Mouse (Mus musculus): Measurements from ENCODE around the gene Ubl3.

Gene Ubl3

DNA sequence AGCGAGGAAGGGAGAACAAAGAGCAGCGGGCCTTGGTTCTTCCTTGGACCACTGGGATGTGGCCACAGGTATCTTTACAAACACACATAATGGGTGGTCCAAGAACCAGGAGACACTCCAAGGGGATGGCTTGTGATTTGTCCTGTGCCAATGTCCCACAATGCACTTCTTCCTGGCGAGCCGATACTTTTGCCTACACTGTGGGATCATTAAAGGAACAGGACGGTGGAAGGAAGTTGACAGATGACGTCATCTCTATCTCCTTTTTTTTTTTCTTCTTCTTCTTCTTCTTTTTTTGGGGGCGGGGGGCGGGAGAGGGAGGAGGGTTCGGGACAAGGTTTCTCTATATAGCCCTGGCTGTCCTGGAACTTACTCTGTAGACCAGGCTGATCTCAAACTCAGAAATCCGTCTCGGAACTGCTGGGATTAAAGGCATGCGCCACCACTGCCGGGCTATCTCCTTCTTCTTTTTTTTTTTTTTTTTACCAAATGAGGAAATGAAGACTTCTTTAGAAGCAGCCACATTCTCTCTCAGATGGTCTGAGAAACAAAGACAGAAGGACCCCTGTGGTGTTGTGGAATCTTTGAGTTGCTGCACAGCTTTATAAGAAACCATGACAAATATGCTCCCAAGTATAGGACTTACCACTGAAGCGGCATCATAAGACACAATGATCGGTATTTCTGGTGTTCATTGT lies 6.8 kb upstream of the Ubl3 start:
- no peak for DNase-seq

DNA sequence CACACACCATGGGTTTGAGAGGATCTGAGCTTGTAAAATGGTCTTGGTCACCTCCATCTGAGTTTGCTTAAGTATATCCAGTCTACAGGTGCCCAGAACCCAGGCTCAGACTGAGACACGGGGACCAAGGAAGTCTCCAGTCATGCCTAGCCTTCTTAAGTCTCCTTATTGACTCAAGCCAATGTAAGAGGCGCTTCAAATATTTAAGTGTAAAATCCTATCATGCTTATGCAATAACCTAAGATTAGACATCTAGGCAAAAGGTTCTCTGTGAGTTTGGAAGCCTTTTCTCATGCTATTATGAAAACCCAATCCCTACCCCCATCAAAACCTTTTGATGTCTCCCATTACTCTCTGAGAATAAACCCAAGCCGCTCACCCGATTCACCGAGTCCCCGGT lies 5.9 kb upstream of the Ubl3 start:
- DNase-seq = no peak

DNA sequence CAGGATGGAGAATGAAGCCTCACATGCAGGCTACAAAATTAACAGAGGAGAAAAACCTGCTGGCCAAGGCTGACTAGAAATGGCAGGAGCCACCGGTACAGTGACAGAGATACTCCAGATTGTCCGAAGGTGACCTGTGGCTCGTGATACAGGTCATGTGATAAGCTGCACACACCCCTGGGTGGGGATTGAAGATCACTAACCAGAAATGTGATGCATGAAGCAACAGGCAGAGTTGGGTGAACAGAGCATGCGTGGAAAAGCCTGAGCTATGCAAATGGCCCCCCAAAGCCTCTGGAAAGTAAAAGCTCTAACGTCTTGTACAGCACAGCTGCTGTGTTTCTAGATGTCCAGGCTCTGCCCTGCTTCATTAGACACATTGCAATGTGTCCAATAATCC lies 3.9 kb upstream of the Ubl3 start:
- no peak for DNase-seq

DNA sequence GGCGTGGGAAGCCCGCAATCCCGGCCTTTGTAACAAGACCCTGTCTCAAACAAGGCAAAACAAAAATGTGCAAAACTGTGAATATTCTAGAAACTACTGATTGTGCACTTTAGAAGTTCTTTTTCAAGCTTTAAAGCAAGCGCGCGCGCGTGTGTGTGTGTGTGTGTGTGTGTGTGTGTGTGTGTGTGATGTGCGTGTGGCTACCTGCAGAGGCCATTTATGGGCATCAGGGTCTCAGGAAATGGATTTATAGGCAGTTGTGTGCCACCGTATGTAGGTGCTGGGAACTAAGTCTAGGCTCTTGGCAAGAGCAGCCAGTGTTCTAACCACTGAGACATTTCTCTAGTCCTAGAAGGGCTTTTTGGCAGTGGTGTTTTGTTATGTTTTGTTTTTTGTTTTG lies 2.6 kb upstream of the Ubl3 start:
- DNase-seq = no peak

DNA sequence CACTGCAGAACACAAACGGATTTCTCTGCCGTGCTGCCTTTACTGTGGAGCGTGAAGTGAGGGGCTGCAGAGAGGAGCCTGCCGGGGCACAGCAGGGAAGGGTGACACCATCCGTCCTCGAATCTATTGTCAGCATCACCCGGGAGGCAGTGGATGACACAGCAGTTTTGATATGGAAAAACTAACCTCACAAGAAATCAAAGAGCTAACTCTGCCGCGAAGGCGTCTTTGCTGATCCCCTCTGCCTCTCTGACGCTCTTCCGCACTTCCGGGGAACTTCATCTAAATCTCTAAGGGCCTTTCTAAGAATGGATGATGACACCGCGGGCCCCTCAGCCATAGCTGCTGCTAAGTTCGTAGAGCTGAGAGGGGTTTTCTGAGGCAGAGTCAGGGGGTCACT lies 2.1 kb upstream of the Ubl3 start:
- DNase-seq = no peak

DNA sequence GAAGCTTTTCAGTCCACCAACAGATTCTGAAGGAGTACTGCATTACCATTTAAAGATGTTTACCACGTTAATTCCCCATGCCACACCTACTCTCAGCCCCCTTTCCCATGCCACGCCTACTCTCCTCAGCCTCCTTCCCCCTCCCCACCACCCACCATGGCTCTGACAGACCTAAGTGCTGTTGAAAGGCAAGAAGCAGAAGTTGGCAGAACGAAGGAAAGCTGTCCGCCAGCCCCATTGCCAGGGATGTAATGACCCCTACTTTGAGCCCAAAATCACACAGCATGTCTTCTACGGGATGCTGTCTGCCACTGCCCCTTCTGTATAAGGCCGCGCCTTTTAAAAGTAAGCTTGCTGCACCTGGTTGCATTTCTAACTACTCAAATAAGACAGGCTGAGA lies 1.7 kb upstream of the Ubl3 start:
- DNase-seq = no peak

DNA sequence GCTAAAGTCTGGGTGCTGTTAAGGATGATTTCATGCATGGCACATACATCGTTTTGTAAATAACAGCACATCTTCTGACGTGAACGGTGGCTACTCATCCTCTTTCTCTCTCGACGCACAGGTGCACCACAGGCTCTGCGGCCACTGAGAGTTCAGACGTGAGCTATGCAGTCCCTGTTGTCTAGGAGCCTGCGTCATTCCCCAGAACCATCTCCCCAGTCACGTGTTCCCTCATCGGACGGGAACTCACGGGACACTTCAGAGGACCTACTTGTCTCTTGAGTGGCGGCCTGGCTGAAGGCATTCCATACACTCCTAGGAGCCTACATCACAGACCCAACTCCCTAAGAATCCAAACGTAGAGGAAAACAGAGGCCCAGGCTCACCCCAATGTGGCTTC lies 1.1 kb upstream of the Ubl3 start:
- no peak for DNase-seq

DNA sequence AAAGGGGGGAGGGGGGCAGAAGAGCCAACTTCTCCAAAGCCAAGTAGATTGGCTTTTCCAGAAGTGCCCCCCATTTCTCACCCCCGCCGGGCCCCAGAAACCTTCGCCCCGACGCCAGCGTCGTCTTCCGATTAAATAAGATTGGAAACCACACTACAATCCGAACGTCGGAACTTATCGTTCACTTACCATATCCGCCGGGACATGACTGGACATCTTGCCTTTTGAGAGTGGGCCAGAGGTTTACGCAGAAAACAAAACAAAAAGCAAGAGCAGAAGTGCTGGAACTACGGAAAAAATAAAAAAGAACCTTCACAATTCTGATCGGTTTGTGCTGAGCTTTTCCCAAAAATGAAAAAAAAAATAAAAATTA lies 839 bp downstream of the Ubl3 start:
- DNase-seq = peak; percentile 60

DNA sequence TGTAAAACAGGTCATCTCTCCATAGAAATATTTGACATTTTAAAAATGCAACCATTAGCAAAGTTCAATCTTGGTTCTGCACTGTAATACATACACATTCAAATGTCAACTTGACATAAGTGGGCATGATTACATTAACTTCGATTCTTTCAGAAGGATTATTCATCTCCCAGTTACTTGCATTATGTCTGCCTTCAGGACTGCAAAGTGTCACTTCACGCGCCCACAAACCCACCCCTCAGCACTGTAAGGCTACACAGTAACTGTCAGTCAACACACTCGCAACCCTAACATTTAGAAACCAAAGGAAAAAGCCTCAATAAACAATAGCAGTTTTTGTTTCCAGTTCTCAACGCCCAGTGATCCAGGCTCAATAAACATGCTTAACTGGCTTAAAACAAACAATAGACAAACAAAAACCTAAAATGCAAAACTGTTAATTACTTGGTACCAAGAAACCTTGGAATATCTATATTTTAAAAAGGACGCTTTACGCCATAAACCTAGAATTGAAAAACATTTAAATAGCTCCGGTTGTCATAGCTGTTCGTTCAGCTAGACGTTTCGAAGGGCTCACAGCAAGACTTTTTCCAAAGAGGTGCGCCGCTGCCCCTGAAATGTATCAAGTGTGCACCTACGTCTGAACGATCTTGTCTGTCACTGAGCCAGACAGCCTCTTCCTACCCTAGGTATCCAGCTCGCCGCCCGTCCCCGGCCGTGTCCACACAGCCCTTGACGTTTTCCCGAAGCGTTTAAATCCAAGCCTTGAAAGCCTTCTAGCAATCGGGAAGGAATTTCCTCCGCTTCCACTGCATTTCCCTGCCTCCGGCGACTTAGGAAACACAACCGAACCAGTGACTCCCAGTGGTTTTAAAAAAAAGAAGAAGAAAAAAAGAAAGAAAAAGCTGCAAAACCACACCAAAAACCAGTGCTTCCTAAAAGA lies 1.5 kb downstream of the Ubl3 start:
- DNase-seq = peak; percentile 59

DNA sequence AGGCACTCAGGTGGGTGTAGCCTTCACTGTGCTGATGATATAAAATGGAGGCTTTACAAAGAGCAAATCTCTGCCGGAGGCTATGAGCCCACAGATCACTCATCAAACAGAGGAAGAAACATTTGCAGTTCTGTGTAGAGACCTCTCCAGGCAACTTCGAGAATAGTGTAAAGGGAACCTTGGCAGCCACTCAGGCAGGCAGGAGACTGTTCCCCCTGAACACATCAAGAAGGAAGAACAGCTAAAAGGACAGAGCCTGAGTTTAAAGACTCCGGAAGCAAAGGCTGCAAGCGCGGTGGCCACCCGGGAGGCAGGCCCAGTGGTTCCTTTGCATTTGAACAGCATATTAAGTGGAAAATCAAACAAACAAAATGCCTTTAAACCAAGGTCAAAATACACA lies 2.2 kb downstream of the Ubl3 start:
- DNase-seq = no peak

DNA sequence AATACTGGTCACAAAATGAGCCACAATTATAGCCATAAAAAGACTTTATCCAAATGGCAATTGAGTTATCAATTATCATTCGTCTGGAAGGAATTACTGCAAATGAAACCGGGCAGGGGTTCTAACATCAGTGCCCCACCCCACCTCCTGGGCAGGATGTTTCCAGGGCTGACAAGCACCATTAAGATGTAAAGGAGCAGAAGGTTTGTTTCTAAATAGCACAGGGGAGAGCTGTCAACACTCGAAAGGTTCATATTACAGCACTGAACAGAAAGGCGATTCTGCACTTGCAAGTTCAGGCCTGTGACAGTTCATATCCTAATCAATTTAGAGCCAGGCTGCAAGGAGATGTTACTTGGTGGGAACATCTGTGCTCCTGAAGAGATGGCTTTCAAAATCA lies 3.3 kb downstream of the Ubl3 start:
- DNase-seq = peak; percentile 46

DNA sequence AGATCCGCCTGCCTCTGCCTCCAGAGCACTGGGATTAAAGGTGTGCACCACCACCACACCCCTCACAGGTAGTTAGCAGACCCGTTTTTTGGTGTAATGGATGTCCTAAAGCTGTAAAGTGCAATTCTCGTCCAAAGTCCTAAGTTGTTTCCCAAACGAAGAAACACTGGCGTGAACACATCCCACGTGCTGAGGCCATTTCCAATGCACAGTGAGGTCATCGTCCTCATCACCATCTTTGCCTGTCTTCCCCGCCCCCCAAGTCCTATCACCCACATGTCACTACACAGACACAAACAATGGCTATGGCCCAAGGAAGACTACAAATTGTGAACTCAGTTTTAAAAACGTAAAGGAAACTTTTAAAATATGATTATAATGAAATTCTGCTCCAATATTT lies 4.0 kb downstream of the Ubl3 start:
- DNase-seq = no peak

DNA sequence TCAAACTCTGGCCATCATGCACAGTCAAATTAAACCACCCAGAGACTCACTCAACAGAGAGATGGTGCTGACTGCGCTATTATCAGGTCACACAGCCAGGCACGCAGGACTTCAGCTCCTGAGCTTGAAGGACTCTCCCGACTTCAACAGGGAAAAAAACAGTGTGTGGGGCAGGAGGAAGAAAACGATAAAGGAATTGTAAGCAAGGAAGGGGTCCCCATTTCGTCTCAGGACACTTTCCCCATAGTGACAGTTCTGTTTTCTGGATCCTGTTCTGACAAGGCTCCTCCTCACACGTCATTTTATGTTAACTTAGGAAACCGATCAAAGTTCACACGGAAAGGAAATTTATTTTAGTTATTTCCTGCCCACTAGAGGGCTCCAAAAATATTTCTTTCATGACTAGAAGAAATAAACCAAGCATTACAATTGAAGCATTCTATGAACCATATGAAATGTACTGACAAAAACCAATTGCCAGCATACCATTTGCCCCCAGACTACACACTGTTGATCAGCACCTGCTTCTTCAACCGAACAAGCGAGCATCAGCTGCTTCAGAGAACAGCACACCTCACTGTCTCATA lies 4.6 kb downstream of the Ubl3 start:
- DNase-seq = peak; percentile 64

DNA sequence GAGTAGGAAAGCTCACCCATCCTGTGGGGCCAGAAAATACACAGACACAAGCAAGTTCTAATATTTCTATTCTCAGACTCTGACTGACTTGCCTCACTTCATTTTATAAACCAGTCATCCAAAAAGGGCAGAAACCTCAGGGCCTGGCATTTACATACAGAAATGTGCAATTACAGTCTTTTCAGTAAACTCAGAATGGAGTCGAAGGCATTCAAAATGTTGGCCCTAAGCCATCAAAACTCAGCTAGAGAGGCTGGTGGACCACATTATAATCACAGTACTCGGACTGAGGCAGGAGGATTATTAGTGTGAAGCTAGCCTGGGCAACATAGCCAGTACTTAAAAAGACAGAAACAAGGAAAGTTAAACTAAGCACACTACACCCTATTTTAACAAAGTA lies 5.6 kb downstream of the Ubl3 start:
- no peak for DNase-seq

DNA sequence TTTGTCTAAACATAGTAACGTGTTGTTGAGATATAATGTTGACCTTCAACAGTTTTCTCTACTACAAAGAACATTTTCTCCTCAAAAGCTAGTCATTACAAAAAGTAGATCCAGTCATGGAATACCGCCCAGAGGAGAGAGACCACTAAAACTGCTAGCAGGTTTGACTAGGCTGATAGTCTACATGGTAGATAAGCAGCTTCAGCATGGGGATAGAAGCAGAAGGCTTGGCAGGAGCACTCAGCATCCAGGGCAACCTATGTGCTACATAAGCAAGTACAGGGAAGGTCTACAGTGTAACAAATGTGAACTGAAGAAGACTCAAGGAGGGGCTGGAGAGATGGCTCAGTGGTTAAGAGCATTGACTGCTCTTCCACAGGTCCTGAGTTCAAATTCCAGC lies 7.9 kb downstream of the Ubl3 start:
- DNase-seq = no peak

DNA sequence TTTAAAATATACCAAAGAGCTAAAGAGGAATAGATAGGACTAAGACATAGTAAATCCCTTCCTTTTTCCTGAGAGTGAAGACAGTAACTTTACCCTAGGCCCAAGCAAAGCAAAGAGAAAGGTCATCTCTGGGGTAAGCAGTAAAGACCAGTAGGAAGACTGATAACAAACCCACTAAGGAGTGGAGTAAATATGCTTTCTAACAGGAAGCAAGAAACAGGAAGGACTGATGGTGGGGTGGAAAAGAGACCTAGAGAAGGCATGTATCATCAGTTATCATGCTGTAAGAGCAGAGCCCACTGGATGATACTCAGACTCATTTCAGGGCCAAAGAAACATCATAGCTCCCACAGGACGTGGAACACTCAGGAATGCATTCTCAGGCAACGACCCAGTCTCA lies 10.4 kb downstream of the Ubl3 start:
- no peak for DNase-seq

DNA sequence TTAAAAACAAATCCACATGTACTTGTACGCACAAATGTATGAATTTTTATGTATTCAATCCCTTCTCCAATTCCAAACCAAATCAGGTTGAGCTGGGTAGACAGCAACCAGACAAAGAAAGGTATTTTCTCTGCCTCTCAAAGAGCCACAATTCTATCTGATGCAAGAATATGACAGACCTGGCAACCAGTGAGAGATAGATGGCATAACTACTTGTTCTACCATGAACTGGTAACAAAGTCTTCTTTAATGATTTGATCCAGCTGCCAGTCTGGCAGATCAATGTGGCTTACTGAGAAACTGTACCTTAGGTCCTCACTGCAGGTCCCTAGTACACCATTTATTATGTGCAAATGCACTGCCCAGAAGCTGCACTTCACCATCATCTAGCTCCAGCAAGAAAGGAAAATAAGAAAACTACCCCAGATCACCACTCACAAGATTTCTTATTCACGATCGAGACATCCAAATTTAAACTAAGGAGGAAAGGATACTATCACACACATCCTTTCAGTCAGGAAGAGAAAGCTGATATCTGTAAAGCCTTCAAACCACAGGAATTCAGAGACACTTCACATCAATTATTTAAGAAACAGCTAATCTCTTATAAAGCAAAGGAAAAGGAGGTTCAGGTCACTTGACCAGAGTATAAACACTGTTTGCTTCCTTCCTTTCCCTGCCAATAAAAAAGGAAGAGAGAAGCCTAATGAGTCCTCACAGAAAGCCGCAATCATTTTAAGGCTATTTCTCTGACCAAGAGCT lies 16.7 kb downstream of the Ubl3 start:
- DNase-seq = no peak

DNA sequence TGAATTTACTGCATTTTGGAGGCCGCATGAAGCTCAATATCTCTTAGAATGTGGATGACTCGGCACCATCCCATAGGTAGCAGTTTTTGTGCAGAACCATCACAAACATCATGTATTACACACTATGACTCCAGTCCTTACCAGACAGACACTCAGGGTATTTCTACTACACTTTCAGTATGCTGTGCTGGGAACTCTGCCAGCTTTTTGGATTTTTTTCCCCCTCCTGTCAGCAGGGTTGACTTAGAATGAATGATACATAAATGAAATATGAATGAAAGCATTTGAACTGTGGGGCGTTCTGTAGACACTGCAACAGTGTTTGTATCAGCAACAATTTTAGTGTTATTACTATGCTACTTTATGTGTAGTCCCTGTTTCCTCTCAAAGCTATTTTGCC lies 17.9 kb downstream of the Ubl3 start:
- no peak for DNase-seq

DNA sequence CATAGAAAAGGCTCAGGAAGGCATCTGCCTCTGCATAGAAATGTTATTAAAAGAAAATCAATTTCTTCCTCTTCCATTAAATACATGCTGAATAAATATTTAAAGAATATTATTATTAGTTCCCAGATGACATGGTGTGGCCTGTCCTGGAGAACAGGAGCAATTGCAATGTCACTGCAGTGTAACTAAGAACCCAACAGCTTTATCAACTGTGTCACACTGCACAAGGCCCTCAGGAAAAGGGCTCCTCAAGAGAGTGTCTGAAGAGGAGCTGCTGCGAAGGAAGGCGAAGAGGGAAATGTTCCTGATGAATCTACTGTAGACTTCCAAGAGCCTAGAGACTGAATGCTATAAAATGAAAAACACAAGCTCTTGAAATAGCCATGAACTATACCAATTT lies 18.7 kb downstream of the Ubl3 start:
- no peak for DNase-seq

DNA sequence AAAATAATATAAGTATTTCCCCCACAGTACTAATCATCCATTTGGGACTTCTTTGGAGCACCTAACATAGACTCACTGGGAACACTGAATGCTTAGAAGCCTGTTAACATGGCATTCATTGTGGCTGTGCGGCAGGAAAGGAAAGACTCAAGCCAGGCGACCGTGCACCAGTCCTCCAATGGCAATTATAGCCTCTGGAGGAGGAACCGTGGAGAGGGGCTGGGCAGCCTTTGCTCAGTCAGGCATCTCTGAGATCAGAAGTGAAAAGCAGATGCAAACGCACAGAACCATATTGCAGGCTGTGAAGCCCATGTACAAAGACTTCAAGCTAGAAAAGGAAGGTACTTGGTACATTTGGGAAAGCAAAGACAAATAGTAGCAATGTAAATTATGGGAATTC lies 20.4 kb downstream of the Ubl3 start:
- peak; percentile 39 for DNase-seq

DNA sequence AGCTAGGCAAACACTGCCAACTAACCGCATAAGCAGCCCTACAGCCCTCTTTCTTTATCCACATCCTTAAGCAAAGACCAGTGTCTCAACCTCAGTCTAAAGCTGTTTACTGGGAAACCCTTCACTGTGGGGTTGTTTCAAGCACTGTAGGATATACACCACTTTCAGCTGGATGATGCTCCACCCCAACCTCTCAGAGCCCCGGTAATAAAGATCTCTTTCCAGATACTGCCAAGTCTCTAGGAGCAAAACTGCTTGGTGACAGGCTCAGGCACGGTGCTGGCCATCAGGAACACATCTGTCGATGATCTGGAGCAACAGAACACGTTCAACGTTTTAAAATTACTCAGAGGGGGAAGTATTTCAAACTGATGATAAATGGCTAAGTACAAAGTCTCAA lies 25.0 kb downstream of the Ubl3 start:
- DNase-seq = no peak

DNA sequence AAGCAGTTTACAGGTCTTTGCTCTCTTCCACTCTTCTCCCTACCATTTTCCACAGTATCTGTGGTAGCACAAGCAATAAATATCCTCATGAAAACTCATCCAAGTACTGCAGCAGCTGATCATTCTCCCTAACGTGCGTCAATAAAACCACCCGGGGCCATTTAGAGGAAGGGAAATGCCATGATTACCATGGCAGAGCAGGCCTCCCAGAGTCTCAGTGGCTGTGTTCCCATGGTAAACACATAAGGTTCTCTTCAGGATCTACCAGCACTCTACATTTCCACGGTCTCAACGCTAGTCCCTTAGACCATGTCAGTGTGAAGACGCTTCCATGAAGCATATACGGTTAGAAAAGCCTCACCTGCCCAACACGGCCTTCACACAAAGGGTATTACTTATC lies 26.0 kb downstream of the Ubl3 start:
- no peak for DNase-seq

DNA sequence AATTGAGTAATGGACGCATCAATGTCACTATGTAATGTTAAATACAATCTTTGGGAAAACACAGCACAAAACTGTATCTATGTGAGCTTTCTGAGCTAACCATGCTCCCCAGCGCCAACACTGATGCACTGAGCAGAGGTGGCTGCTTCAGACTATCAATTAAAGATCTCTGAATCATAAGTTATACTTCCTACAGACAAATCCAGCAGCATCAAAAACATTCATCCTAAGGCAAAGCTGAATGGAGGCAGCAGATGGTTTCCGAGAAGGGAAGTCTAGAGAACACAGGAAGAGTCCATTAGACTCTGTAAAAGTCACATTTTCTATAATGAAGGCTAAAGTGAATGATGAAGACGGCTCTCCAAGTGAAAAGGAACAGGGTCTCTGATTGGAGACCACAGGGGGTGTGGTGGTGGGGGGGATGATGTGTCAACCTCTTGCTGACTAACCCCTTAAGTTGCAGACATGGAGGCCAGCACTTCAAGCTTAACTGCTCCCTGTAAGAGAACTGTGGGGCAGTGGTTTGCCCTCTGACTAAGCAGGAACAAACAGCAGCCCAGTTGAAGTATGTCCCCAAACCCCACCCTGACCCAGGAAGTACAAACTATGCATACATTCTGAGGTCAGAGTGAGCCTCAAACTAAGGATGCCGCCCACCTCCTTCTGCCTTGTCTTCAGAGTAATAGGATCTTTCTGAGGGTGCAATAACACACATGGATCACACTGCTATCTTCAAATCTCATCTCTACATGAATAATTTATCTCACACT lies 29.2 kb downstream of the Ubl3 start:
- DNase-seq = no peak
